Mouse (Mus musculus) brain, embryonic 18.5 days (tissue): Measurements from ENCODE around the gene Map3k5.

Experiments
- DNase-seq: peaks from one replicate; pipeline ENCODE4 v3.0.0-alpha.2; 2012; ENCODE audit warnings: low read depth, low spot score

Gene Map3k5

GRCm38 (mm10) chr10:20005491-20005952 lies 71.2 kb downstream of the Map3k5 start:
- DNase-seq = no peak

- DNase-seq = no peak
Observed at GRCm38 (mm10) chr10:20006333-20007093, 72.2 kb downstream of the Map3k5 start.

- no peak for DNase-seq
Observed at GRCm38 (mm10) chr10:20009310-20009709, 75.0 kb downstream of the Map3k5 start.

GRCm38 (mm10) chr10:20010018-20010417 lies 75.7 kb downstream of the Map3k5 start:
- DNase-seq = no peak

- DNase-seq = no peak
Observed at GRCm38 (mm10) chr10:20018406-20018805, 84.1 kb downstream of the Map3k5 start.

DNA sequence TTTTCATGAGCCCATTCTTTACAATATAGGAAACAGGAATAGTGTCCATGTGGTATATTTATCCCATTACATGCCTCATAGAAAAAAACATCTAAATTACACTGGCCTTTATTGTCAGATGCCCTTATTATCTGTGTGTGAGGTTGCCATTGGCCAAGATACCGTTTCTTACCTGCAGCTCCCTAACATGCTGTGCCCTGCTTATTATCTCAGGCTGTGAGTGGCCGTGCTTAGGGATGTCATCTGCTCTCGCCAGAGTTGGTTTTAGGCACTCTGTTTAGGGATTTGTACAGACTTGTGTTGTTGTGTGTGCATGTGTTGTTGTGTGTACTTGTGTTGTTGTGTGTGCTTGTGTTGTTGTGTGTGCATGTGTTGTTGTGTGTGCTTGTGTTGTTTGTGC lies 84.5 kb downstream of the Map3k5 start:
- DNase-seq = no peak

DNA sequence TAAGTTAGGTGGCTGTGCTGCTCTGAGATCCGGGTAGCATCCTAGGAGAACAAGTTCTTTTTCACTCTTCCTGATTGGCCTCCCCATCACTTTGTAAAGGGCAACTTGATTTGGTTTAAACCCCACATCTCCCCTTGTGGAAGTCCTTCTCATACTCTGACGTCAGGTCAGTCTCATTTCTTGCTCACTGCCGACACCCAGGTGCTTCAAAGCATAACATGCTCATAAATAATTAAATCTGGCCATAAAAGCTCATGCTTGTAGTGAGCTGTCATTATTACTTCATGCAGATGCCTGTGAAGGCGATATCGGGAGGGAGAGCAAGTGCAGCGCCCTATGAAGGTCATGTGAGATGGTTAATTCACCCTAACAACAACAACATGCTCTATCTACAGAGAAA lies 87.0 kb downstream of the Map3k5 start:
- DNase-seq = no peak

- DNase-seq = no peak
Observed at GRCm38 (mm10) chr10:20021670-20022468, 87.6 kb downstream of the Map3k5 start.

- DNase-seq = no peak
Observed at GRCm38 (mm10) chr10:20022608-20023340, 88.5 kb downstream of the Map3k5 start.

GRCm38 (mm10) chr10:20023524-20023923 lies 89.3 kb downstream of the Map3k5 start:
- no peak for DNase-seq

DNA sequence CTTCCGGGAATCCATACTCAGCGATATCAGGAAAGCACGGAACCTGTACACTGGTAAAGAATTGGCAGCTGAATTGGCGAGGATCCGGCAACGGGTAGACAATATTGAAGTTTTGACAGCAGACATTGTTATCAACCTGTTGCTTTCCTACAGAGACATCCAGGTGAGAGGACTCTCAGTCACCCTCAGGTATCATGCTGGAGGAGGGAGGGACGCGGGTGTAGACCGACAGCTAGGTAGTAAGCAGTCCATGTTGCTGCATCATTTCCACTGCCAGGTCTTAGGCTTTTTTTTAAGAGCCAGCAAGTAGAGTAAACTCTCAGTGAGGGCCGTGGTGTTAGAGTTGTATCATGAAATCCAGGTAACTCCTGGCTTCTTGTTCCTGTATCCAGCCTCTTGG lies 90.6 kb downstream of the Map3k5 start:
- DNase-seq = no peak

DNA sequence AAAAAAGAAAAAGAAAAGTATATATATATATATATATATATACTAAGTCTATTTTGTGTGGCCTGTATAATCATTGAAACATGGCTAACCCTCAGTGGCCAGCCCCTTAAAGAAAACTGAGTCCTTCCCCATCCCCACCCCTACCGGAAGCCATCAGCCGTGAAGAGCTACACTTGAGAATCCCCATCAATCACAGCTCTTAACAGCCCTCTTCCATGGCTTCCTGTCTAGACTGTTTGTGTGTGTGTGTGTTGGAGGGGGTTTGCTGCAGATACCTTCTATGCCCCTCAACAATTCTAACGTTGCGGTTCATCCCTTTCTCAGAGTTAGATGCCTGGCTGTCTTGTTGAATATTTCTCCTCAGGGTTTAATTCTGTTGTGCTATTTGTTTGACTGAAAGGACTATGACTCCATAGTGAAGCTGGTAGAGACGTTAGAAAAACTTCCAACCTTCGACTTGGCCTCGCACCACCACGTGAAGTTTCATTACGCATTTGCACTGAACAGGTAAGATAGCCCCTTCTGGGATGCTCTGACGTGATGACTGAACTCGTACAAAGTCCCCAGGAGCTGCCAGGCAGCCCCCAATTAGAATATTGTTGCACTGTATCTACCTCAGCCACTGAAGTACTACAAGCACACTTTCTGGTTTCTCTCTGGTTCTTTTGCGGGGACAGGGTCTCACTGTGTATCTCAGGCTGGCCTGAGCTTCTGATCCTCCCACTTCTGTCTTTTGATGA lies 91.7 kb downstream of the Map3k5 start:
- DNase-seq = no peak

- DNase-seq = no peak
Observed at GRCm38 (mm10) chr10:20030703-20031102, 96.4 kb downstream of the Map3k5 start.

GRCm38 (mm10) chr10:20031936-20032335 lies 97.7 kb downstream of the Map3k5 start:
- no peak for DNase-seq

GRCm38 (mm10) chr10:20036375-20036774 lies 102.1 kb downstream of the Map3k5 start:
- DNase-seq = no peak

DNA sequence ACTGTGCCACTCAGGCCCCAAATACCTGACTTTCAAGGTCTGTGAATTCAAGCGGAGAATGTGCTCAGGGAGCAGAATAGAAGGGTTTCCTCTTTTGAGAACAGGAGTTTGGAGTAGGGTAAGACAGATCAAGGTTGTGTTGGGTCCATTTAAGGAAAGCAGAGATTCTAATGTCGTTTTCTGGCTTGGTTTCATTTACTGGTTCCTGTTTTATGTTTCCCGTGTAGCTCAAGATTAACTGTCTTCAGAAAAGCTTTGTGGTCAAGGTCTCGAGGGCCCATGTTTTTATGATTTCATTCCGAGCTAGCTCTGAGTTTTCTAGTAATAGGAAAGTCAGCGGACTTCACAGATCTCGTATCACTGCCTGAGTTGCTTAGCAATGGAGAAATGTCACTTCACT lies 102.6 kb downstream of the Map3k5 start:
- no peak for DNase-seq

- DNase-seq = no peak
Observed at GRCm38 (mm10) chr10:20039531-20039930, 105.3 kb downstream of the Map3k5 start.

DNA sequence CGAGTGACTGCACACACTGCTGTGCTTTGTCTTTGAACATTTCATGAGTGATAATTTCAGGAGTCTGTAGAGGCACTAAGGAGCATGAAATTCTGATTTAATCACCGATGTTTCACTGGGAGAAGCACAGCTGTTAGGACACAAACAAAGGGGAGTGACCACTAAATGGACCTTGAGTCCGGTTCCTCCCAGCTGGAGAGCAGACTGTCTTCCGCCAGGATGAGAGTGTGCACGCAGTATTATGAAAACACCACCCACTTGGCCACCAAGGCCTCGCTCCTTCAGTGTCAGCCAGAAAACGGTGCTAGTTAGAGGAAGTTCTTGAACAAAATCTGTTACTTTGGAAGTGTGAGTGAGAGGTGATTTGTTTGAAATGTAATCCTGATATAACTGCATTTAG lies 105.8 kb downstream of the Map3k5 start:
- no peak for DNase-seq

- DNase-seq = no peak
Observed at GRCm38 (mm10) chr10:20040677-20041076, 106.4 kb downstream of the Map3k5 start.

DNA sequence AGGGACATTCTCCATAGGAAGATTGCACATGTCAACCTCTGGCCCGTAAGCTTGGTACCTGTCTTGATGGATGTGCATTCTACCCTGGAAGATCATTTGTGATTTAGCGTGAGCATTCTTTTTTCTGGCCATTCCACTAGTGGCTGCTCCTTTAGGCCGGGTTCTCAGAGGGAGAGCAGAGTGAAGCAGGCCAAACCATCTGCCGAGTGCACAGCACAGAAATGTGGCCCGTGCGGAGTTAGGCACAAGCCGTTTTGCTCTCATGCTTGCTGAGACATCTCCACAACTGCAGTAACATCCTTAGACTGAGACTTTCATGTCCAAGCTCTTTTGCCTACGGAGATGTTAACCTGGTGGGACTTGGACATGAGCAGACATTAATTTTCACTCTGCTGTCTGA lies 107.8 kb downstream of the Map3k5 start:
- no peak for DNase-seq

DNA sequence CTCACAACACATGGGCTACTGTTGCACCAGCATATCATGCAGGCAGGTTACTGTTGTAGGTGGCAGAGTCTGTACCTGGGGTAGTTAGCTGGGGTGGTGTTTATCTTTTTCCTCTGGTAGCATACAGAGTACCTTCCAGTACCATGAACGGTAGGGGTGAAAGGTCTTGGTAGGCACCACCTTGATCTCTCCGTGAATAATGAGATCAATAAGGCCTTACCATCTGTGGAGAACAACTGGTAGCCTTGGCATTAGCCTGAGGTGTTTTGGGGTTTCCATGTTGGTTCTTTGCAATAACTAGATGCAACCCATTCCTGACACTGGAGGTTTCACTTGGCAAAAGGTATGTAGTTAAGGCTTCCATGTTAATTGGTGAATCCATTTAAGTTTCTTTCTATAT lies 109.8 kb downstream of the Map3k5 start:
- DNase-seq = no peak
